23 mouse cellular contexts compared by ENCODE assay signal in the genomic region with DNA sequence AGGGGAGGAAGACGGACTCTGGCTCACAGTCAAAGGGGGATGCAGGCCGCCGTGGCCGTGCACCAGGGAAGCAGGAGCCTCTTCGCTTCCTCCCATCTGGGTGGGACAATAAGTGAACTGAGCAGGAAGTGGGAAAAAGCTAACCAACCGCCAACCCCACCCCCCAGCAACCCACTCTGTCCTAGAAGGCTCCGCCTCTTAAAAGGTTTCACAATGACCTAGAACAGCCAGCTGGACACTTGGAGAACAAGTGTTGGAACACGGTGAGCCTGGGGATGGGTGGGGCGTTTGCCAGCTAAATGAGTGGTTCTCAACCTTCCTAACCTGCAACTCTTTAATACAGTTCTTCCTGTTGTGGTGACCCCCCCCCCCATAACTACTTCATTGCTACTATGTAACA. TPM values are rescaled to one million over a fixed set of nuclear protein-coding genes. Genes with fewer than 3 reads are reported as not detected.
DNase-seq lines count a peak whose midpoint lies in the region; ATAC-seq and TF ChIP-seq lines count a peak whose summit lies in the region.
"Had no signal": no experiment of that assay in that cellular context is flagged by ENCODE, and none has a peak within 500 bp of the region (broad histone marks: within the 10 kb centered on the region; RNA-seq: fewer than 3 reads in every experiment).

No protein-coding gene starts in this region.

- peaks cover 22% of the 10 kb centered on the region for H3K4me1 ChIP-seq in testis, adult 2 months (ENCODE audit: control insufficient read depth, insufficient read depth, low read length)
- H3K4me1 ChIP-seq in liver, embryonic 15.5 days (replicated peaks) = 0 out of 2 replicates have a peak, but pooled peaks cover 5% of the 10 kb centered on the region
- peaks cover 11% of the 10 kb centered on the region for H3K4me1 ChIP-seq in hindbrain, embryonic 13.5 days (replicated peaks)
- H3K4me1 ChIP-seq: limb, embryonic 12.5 days; midbrain, embryonic 12.5 days had no signal

- WGBS in liver, embryonic 15.5 days (ENCODE audit: insufficient replicate concordance) = 41% methylated on average over 9 of the region's 9 CpGs
- WGBS in hindbrain, embryonic 13.5 days = 83% methylated on average over 9 of the region's 9 CpGs

- H3K27me3 ChIP-seq in testis, adult 2 months (ENCODE audit: control insufficient read depth, insufficient read depth, low read length) = no peaks in the 10 kb centered on the region
- H3K27me3 ChIP-seq in liver, embryonic 15.5 days = no peaks in the 10 kb centered on the region
- no peaks in the 10 kb centered on the region for H3K27me3 ChIP-seq in hindbrain, embryonic 13.5 days
- H3K27me3 ChIP-seq: forebrain, embryonic 12.5 days; kidney, embryonic 15.5 days; limb, embryonic 12.5 days; midbrain, embryonic 12.5 days; neural tube, embryonic 12.5 days had no signal

- H3K4me2 ChIP-seq in liver, embryonic 15.5 days = peak overlapping the region; percentile 43
- H3K4me2 ChIP-seq in hindbrain, embryonic 13.5 days = no peak overlapping the region
- H3K4me2 ChIP-seq: forebrain, embryonic 12.5 days; heart, embryonic 13.5 days; hindbrain, embryonic 14.5 days; kidney, embryonic 15.5 days; limb, embryonic 12.5 days; midbrain, embryonic 12.5 days; neural tube, embryonic 12.5 days had no signal

- no peak for TF ChIP-seq POLR2A in testis, adult 2 months (IDR thresholded peaks at IDR 0.05; ENCODE audit: control insufficient read depth, low read depth, low read length)

- peak overlapping the region; percentile 19; the same call in 1 of the 2 replicates for H3K4me3 ChIP-seq in testis, adult 2 months (ENCODE audit: control insufficient read depth, low read depth, low read length)
- no peak overlapping the region for H3K4me3 ChIP-seq in liver, embryonic 15.5 days (replicated peaks)
- no peak overlapping the region for H3K4me3 ChIP-seq in hindbrain, embryonic 13.5 days
- H3K4me3 ChIP-seq: forebrain, embryonic 12.5 days; heart, embryonic 13.5 days; kidney, embryonic 15.5 days; limb, embryonic 12.5 days; midbrain, embryonic 12.5 days; neural tube, embryonic 12.5 days had no signal

- H3K9me3 ChIP-seq in liver, embryonic 15.5 days (replicated peaks) = no peaks in the 10 kb centered on the region
- 0 out of 2 replicates have a peak, but pooled peaks cover 7% of the 10 kb centered on the region for H3K9me3 ChIP-seq in hindbrain, embryonic 13.5 days
- H3K9me3 ChIP-seq: kidney, embryonic 15.5 days had no signal

- no peak for DNase-seq in testis, postnatal 14 days (ENCODE audit: low spot score)
- DNase-seq in lung, postnatal 10 days = peak; percentile 49
- DNase-seq in kidney, adult 9 months = no peak
- DNase-seq in cerebellum, postnatal 10 days = no peak
- DNase-seq in heart, adult 9 months (ENCODE audit: low spot score in 2 of 2) = no peak
- DNase-seq: adrenal gland, postnatal 25 days; cerebellum, adult 11-12 months; cerebellum, postnatal 25 days; heart, adult 11 months; kidney, postnatal 4 days; layer of hippocampus, adult 9-11 months; thymus, postnatal 36 days had no signal

- no peaks in the 10 kb centered on the region for H3K36me3 ChIP-seq in testis, adult 2 months (ENCODE audit: control insufficient read depth, insufficient read depth, low read length)
- H3K36me3 ChIP-seq in liver, embryonic 15.5 days (replicated peaks) = no peaks in the 10 kb centered on the region
- peaks cover 18% of the 10 kb centered on the region for H3K36me3 ChIP-seq in hindbrain, embryonic 13.5 days
- H3K36me3 ChIP-seq: kidney, embryonic 15.5 days; limb, embryonic 12.5 days; midbrain, embryonic 12.5 days had no signal

- TF ChIP-seq CTCF in testis, adult 2 months (IDR thresholded peaks at IDR 0.05; ENCODE audit: control insufficient read depth, insufficient read depth, insufficient replicate concordance, low read depth, low read length) = no peak

- no peak overlapping the region for H3K9ac ChIP-seq in liver, embryonic 15.5 days
- H3K9ac ChIP-seq in hindbrain, embryonic 13.5 days = no peak overlapping the region
- H3K9ac ChIP-seq: forebrain, embryonic 12.5 days; heart, embryonic 13.5 days; hindbrain, embryonic 14.5 days; kidney, embryonic 15.5 days; limb, embryonic 12.5 days; midbrain, embryonic 12.5 days; neural tube, embryonic 12.5 days had no signal

- no peak overlapping the region for H3K27ac ChIP-seq in testis, adult 2 months (ENCODE audit: control insufficient read depth, insufficient read depth, low read depth, low read length)
- peak overlapping the region; percentile 76 for H3K27ac ChIP-seq in liver, embryonic 15.5 days (replicated peaks)
- H3K27ac ChIP-seq in hindbrain, embryonic 13.5 days = no peak overlapping the region
- H3K27ac ChIP-seq: forebrain, embryonic 12.5 days; heart, embryonic 13.5 days; hindbrain, embryonic 14.5 days; kidney, embryonic 15.5 days; limb, embryonic 12.5 days; midbrain, embryonic 12.5 days; neural tube, embryonic 12.5 days had no signal

- ATAC-seq in liver, embryonic 15.5 days (ENCODE audit: insufficient read depth) = peak; percentile 68
- ATAC-seq in hindbrain, embryonic 13.5 days (ENCODE audit: low FRiP score) = no peak
- ATAC-seq: activated CD4-positive, CD25-positive, alpha-beta regulatory T cell, adult 4 months had no signal

RNA-seq across cellular contexts. Expression of a gene that starts 23.1 kb away (rescaled TPM):
- 7.5 and 9.1 TPM in 2 replicates for polyA plus RNA-seq in testis, adult 2 months (2012; rRNA removed)
- 1.8 and 2.2 TPM in 2 replicates for polyA plus RNA-seq in liver, embryonic 15.5 days (2015; fragmentation: Nextera tagmentation; extraction: Ambion mirVana)
- 28.1 and 29.1 TPM in 2 replicates for polyA plus RNA-seq in hindbrain, embryonic 13.5 days (2015; fragmentation: Nextera tagmentation; extraction: Ambion mirVana)
